Mouse (Mus musculus) hindbrain, postnatal 0 days (tissue): ENCODE data around the gene Rpe. TPM values are rescaled to one million over a fixed set of nuclear protein-coding genes. Genes with fewer than 3 reads are reported as not detected.
A peak's percentile ranks its signal among the peaks of the same experiment; 100 is the strongest.

Source experiments
- ATAC-seq: fragments of 200-750 bp; cut with Nextera tagmentation; 2 replicates; pipeline ENCODE4 v1.8.0; 2017; ENCODE audit warnings: mild to moderate bottlenecking, moderate TSS enrichment, moderate library complexity
- DNase-seq: peaks from one replicate; pipeline ENCODE4 v3.0.0-alpha.2; 2015; ENCODE audit warnings: low spot score
- H3K27ac ChIP-seq: fragments of 300-500 bp; sonication (generic); 2 replicates; pipeline ENCODE4 v1.5.1; 2014; ENCODE audit warnings: mild to moderate bottlenecking
- H3K27me3 ChIP-seq: fragments of 300-500 bp; sonication (generic); 2 replicates; pipeline ENCODE4 v1.6.1; 2014; ENCODE audit warnings: low read length, mixed read lengths; ENCODE audit not compliant: insufficient read depth
- H3K36me3 ChIP-seq: fragments of 300-500 bp; sonication (generic); 2 replicates; pipeline ENCODE4 v1.6.1; 2014; ENCODE audit warnings: low read length, mixed read lengths; ENCODE audit not compliant: insufficient read depth
- H3K4me1 ChIP-seq: fragments of 300-500 bp; sonication (generic); 2 replicates; pipeline ENCODE4 v1.6.1; 2014; ENCODE audit warnings: antibody characterized with exemption, low read length, mixed read lengths; ENCODE audit not compliant: insufficient read depth
- H3K4me2 ChIP-seq: fragments of 300-500 bp; sonication (generic); 2 replicates; pipeline ENCODE4 v1.6.1; 2014; ENCODE audit warnings: low read depth, mild to moderate bottlenecking, low read length, moderate library complexity, mixed read lengths
- H3K4me3 ChIP-seq: fragments of 300-500 bp; sonication (generic); 2 replicates; pipeline ENCODE4 v1.5.1; 2014; ENCODE audit warnings: low read length
- H3K9ac ChIP-seq: fragments of 300-500 bp; sonication (generic); replicated peaks from 2 replicates; pipeline ENCODE4 v1.6.1; 2014; ENCODE audit warnings: mild to moderate bottlenecking, low read length, moderate library complexity, mixed read lengths
- H3K9me3 ChIP-seq: fragments of 300-500 bp; sonication (generic); 2 replicates; pipeline ENCODE4 v1.6.1; 2016; ENCODE audit warnings: low read length, mixed read lengths
- CTCF ChIP-seq: IDR thresholded peaks from 2 replicates; pipeline ENCODE4 v1.5.1; 2016; ENCODE audit warnings: antibody characterized with exemption, control low read depth, low read depth
- WGBS: fragments of 180-500 bp; shearing (Covaris S2); extraction: QIAGEN DNeasy Blood & Tissue Kit; methylation state at CpG from one replicate; pipeline ENCODE4 v1.1.7; 2014; 5-methylcytosine and 5-hydroxymethylcytosine counted together
- polyA plus RNA-seq: library from polyadenylated mRNA; unstranded; fragments of >200 nt; fragmentation: Nextera tagmentation; extraction: Ambion mirVana; gene quantifications from 2 replicates; pipeline ENCODE4 v1.2.1, GENCODE M21; 2015
- total RNA-seq: library from RNA; depleted of rRNA; stranded (reverse); fragments of >200 nt; gene quantifications from 2 replicates; pipeline ENCODE4 v1.2.3, GENCODE M21; 2014; rRNA removed

Gene Rpe
- total and polyA plus RNA-seq, 2 experiments from 2014 or later: 25.9 to 43.0 TPM

DNA sequence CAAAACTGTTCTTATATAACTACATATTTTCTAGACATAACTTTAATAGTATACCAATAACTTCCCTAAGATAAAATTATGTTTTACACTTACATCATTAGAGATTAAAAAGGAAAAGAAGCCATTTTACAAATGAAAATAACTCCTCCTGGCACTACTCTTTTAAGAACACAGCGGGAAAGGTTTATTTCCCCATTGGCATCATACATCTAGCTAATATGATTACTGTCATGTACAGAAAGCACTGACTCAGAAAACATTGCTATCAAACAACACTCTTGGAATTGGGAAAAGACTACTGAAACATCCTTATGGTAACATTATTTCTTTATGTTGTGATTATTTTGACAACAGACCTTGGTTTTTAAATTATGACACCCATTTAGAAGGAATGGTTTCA is 68.1 kb downstream of the Rpe start:
- TF ChIP-seq CTCF: no peak
- H3K36me3 ChIP-seq: peaks cover 8% of the 10 kb centered on the region; the same call in 1 of the 2 replicates
- no peaks in the 10 kb centered on the region for H3K9me3 ChIP-seq
- no peak overlapping the region for H3K9ac ChIP-seq
- no peaks in the 10 kb centered on the region for H3K27me3 ChIP-seq
- H3K4me1 ChIP-seq: no peaks in the 10 kb centered on the region
- no peak overlapping the region for H3K4me2 ChIP-seq
- H3K27ac ChIP-seq: no peak overlapping the region
- peak; percentile 12 for DNase-seq
- H3K4me3 ChIP-seq: no peak overlapping the region
- 76% methylated on average over 1 of the region's 1 CpGs for WGBS
- no peak for ATAC-seq

Other genes starting within 250 kb of the Rpe start
- gene Unc80, start 232.5 kb upstream of the Rpe start, total RNA-seq: 25.9 and 37.3 TPM in 2 replicates
- gene Unc80, start 232.5 kb upstream of the Rpe start, polyA plus RNA-seq: 8.9 and 9.0 TPM in 2 replicates
- 16.4 and 19.3 TPM in 2 replicates for gene Kansl1l, start 116.7 kb downstream of the Rpe start, total RNA-seq
- gene Kansl1l, start 116.7 kb downstream of the Rpe start, polyA plus RNA-seq: 10.1 and 10.6 TPM in 2 replicates
- gene Acadl, start 162.4 kb downstream of the Rpe start, total RNA-seq: 7.5 and 7.8 TPM in 2 replicates
- gene Acadl, start 162.4 kb downstream of the Rpe start, polyA plus RNA-seq: 96.9 and 111 TPM in 2 replicates
- gene Myl1, start 244.6 kb downstream of the Rpe start, total RNA-seq: 0.99 and 8.7 TPM in 2 replicates
- 0.28 and 0.58 TPM in 2 replicates for gene Myl1, start 244.6 kb downstream of the Rpe start, polyA plus RNA-seq